Mouse (Mus musculus) gonadal fat pad, adult 2 months (tissue): ENCODE measurements at regions not wholly inside any gene's neighbourhood (a gene's known extent, or its start where the extent isn't known, plus 50 kb on each side); places are given as distances from the start of the nearest gene placed in this dataset.

ENCODE experiments used
- DNase-seq: peaks from one replicate; pipeline ENCODE4 v3.0.0-alpha.2; 2012; ENCODE audit warnings: low read depth

- no peak for DNase-seq
Measured at GRCm38 (mm10) chr2:128334757-128335500, 209.1 kb downstream of the Bcl2l11 start.

DNA sequence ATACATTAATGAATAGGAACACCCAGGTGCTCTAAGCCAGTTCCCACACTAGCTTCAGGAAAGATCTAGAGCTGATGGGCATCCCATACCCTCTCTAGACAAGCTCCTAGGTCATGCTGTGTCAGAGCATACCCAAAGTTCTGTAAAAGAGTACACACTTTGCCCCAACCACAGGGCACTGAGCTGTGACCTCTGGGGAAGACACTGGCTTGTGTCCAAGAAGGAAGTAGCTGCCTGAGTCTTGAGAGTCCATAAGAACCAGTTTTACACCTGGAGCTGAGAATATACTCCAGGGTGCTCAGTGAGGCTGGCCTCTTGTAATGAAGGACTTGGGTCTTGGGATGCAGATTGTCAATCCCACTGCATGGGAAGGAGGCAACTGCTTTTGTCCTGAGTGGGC, 211.4 kb downstream of the Bcl2l11 start:
- DNase-seq: no peak

DNA sequence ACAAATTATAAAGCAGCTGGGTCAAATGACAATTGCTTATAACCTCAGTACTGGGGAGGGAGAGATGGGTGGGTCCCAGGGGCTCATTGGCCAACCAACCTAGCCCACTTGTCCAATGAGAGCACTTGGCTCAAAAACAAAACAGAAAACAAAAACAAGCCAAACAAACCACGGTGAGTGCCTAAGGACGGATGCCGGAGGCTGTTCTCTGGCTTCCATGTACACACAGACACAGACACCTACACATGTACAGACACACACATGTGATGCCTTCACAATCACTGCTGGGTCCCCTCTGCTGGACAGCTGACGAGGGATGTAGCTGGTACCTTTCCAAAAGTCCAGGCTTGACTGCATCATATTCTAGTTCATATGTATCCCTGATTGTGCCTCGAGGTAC, 212.0 kb downstream of the Bcl2l11 start:
- DNase-seq: no peak

DNA sequence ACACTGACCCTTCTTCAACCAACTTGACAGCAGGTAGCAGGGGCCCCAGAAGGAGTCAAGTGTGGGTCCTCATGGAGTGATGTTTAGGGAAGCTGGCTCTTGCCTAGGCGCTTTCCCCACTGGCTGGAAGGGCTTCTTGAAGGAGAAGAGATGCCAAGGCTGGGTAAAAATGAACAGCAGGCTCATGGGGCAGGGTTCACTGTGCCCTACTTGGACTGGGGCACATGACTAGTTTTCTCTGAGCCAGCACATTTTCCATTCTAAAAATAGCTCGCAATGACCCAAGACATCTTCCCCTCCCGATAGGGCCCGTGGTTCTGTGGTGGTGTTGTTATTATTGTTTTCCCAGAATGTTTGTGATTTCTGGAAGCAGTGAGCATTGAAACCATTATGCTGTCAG, 212.6 kb downstream of the Bcl2l11 start:
- DNase-seq: no peak

- DNase-seq: no peak
Measured at GRCm38 (mm10) chr2:128339061-128339642, 213.3 kb downstream of the Bcl2l11 start.

DNA sequence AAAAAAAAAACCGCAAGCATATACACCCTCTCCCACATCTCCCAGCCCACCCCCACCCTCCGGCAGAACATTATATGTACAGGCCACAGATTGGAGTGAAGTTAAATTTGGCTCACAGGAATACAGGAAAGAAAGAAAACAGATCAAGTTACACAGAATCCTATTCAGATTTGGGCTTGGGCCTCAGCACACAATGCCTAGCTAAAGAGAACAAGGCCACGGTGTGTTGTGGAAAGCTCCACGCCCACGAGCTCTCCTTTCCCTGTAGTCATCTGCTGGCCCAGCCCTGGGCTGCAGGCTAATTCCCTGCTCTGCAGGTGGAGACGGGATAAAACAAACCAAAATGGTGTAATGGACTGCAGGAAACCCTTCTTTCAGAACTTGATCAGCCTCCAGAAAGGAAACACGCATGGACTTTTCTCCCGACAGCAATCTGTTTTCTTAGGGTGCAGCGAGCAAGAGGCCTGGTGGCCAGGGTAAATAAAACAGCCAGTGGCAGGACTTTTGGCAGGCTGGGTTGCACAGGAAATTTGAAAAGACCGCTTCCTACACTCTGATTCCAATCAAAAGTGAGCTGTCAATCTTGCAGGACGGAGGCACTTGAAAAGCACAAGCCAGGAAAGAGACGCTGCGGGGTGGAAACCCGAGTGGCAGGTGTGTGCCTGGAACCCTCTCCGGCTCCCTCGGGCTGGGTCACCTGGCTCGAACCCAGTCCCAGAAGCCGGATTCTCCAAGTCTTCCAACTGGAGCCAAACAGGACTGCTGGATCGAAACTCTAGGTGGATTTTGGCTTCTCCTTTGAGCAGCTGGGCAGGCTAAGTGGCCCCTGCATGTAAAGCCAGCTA, 214.0 kb downstream of the Bcl2l11 start:
- DNase-seq: no peak

DNA sequence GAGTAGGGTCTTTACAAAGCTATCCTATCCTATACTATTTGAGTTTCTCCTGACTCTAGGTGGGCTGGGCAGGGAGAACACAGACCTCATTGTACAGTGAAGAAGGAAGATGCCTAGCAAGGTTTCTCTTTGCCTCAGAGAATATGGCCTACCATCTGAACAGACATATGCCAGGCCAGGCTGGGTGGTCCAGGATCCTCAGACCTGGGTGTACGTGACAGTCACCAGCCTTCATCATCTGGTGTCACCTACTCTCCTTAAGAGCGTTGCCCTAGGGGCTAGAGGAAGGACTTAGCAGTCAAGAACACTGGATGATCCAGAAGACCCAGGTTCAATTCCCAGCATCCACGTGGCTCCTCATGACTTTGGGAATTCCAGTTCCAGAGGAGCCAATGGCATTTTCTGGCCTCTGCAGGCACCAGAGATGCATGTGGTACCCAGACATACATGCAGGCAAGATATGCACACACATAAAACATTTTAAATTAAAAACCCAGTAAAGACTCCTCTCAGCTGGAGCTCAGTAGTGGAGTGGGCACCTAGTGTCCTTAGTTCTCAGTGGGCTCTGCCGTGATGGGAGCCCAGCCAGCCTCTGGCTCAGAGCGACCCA, 214.9 kb downstream of the Bcl2l11 start:
- DNase-seq: no peak

- DNase-seq: no peak
Measured at GRCm38 (mm10) chr2:128342212-128342611, 216.4 kb downstream of the Bcl2l11 start.

DNA sequence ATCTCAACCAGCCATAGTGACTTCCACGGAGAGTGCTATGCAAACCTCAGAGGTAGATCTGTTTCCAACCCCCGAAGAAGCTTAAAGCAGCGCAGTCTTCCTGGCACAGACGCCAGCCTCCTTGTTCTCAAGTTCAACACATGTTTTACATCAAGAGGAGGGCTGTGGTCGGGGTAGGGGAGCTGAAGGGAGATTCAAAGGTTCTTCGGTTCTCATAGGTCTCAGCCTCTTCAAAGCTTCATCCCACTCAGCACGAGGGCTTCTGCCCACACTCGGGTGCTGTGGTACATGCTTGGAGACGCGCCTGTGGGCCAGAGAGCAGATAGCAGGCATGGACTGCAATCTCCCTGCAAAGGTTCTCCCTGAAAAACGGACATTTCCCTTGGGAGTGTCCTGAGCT, 219.7 kb downstream of the Bcl2l11 start:
- no peak for DNase-seq

DNA sequence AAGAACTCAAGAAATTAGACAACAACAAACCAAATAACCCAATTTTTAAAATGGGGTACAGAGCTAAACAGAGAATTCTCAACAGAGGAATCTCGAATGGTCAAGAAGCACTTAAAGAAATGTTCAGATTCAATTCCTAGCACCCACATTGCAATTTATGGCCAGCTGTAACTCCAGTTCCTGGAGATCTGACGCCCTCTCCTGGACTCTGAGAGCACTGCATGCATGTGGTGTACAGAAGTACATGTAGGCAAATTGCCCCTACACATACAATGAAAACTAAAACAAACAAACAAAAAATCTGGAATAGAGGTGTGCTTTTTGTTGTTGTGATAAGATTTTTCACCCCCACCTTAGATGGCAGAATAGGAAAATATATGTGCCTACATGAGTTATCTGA, 222.7 kb downstream of the Bcl2l11 start:
- no peak for DNase-seq

- DNase-seq: no peak
Measured at GRCm38 (mm10) chr2:128351405-128351804, 225.6 kb downstream of the Bcl2l11 start.

DNA sequence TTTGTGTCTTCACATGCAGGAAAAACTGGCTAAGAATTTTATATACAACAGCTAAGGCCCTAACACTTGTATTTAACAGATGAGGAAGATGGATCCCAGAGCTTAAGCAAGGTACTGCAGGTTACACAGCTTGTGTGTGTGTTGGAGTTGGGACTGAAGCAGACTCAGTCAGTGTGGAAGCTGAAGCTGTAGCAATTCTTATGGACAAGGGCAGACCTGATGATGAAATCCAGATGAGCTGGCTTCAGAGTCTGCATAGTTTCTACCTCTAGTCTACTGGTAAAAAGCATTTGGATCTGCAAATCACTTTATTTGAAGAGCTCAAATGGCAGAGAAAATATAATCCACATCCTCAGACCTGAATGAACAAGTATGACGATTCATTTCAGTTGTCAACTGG, 226.7 kb downstream of the Bcl2l11 start:
- no peak for DNase-seq

GRCm38 (mm10) chr2:128353457-128353856, 227.6 kb downstream of the Bcl2l11 start:
- no peak for DNase-seq

DNA sequence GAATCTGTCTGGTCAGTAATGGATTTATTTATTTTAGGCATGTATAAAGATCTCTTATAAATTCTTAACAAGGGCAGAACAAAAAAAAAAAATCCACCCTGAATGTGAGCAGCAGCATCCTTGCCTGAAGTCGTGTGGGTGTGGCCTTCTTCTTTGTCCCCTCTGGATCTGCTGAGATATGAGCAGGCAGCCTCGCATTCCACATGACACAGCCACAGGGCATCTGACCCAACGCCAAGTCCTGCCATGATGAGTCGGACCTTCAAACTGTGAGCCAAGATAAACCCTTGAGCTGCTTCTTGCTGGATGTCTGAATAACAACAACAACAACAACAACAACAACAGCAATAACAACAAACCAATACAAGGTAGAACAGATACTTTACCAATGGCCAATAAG, 230.5 kb downstream of the Bcl2l11 start:
- DNase-seq: no peak

GRCm38 (mm10) chr2:128359106-128359505, 231.9 kb upstream of the Spdye4c start:
- no peak for DNase-seq

GRCm38 (mm10) chr2:128360517-128360916, 230.5 kb upstream of the Spdye4c start:
- DNase-seq: no peak

GRCm38 (mm10) chr2:128361436-128361835, 229.6 kb upstream of the Spdye4c start:
- no peak for DNase-seq

DNA sequence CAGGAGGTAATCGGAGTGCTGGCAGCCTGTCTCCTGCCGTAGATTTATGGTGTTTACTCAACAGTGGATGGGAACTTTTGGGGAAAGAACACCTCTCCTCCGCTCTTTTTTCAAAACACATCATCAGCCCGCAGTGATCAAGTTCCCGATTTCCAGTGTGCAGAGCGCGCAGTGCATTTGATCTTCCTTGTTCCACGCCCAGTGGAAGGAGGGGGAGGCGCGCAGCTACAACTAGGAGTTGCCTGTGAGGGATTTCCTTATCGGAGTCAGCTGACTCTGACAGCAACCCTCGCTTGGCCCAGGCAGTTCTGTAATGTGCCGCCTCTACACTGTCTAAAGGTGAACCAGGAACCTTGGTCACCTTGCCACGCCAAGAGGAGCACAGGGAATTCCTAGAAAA, 226.8 kb upstream of the Spdye4c start:
- no peak for DNase-seq

DNA sequence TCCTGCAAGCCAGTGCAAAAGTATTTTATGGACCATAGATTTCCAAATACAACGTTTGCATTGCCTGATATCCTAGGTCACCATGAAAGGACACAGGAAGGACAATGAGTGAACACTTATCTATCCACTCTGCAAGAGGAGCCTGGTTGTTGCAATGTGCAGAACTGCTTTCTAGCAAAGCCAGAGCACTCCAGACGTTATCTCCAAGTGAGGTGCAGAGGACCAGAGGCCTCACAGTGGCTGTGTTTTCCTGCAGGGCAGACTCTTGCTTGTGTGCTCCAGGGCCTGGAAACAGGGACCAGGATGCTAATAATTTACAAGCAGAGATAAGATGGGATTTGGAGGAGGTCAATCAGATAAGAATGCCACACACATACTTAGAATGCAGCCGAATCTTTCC, 226.0 kb upstream of the Spdye4c start:
- no peak for DNase-seq

- no peak for DNase-seq
Measured at GRCm38 (mm10) chr2:128365775-128366174, 225.2 kb upstream of the Spdye4c start.

- no peak for DNase-seq
Measured at GRCm38 (mm10) chr2:128367266-128368150, 223.5 kb upstream of the Spdye4c start.
